Mouse (Mus musculus): Measurements from ENCODE around the gene Itga11. TPM values are rescaled to one million over a fixed set of nuclear protein-coding genes. Genes with fewer than 3 reads are reported as not detected.

Gene Itga11
- polyA plus RNA-seq, 1 experiment from 2014 or later: 2.8 TPM

Other genes starting within 250 kb of the Itga11 start
- gene Coro2b, start 140.8 kb upstream of the Itga11 start, polyA plus RNA-seq (2014; fragmentation: Nextera tagmentation; extraction: Ambion mirVana): 24.0 and 26.5 TPM in 2 replicates
- 55.0 and 58.3 TPM in 2 replicates for gene Fem1b, start 134.1 kb downstream of the Itga11 start, polyA plus RNA-seq (2014; fragmentation: Nextera tagmentation; extraction: Ambion mirVana)
- gene Cln6, start 161.0 kb downstream of the Itga11 start, polyA plus RNA-seq (2014; fragmentation: Nextera tagmentation; extraction: Ambion mirVana): 14.5 and 17.8 TPM in 2 replicates
- gene Calml4, start 180.3 kb downstream of the Itga11 start, polyA plus RNA-seq (2014; fragmentation: Nextera tagmentation; extraction: Ambion mirVana): 0.48 and 1.5 TPM in 2 replicates

Data from forebrain, embryonic 11.5 days (tissue).